Mouse (Mus musculus) B cell, adult 2 months (primary cell): Measurements from ENCODE around the gene Myh7b.

Experiments used
- DNase-seq, 2 experiments: peaks; one replicate each; pipeline ENCODE4 v3.0.0; 2022

Myh7b gene

DNA sequence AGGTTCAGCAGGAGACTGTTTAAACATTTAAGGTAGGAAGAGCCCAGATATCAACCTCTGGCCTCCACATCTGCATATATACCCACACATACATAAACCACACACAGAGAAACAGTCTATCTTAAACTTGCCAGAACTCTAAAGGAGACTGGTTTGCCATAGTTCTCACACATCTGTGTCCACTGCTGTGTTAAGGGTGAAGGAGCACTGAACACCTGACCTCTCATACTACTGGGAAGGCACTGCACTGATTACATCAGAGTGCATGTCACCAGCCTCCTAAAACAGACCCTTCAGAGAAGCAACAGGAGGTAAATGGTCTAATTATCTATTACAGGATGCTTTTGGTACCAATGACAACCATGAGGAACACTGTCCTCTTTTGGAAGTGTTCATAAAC is 25.9 kb downstream of the Myh7b start:
- no peak for DNase-seq

DNA sequence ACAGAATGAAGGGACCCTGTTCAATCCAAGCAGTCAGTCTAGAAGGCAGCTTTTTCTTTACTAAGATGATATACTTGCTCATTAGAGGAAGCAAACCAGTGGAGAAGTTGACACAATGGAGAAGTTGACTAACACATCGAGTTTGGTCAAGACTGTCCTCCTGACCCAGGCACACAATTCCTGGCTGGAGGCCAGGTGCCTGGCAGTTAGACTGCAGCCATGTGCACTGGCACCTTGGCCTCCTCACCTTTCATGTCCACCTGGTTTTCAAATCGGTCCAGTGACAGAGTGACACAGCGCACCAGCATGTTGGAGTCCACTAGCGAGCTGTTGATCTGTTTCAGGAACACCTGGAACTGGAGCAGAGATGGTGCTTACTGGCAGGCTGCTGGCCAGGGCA is 26.4 kb downstream of the Myh7b start:
- no peak for DNase-seq

DNA sequence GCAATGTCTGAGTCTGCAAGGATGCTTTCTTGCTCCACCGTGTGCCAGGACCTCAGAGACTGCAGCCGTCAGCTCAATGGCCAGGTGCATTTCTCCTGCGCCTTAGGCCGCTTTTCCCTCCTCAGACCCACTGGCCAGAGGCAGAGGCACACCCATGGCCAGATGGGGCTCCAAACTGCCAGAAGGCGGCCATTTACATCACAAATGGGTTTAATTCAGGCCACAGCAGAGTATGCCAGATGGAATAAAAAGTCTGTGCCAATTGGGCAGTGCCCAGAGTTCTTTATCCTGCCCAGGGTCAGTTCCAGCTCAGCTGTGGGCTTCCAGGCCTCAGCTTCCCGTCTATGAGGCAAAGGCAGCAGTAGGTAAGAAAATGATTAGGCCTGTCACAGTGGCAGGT is 29.6 kb downstream of the Myh7b start:
- DNase-seq = no peak

DNA sequence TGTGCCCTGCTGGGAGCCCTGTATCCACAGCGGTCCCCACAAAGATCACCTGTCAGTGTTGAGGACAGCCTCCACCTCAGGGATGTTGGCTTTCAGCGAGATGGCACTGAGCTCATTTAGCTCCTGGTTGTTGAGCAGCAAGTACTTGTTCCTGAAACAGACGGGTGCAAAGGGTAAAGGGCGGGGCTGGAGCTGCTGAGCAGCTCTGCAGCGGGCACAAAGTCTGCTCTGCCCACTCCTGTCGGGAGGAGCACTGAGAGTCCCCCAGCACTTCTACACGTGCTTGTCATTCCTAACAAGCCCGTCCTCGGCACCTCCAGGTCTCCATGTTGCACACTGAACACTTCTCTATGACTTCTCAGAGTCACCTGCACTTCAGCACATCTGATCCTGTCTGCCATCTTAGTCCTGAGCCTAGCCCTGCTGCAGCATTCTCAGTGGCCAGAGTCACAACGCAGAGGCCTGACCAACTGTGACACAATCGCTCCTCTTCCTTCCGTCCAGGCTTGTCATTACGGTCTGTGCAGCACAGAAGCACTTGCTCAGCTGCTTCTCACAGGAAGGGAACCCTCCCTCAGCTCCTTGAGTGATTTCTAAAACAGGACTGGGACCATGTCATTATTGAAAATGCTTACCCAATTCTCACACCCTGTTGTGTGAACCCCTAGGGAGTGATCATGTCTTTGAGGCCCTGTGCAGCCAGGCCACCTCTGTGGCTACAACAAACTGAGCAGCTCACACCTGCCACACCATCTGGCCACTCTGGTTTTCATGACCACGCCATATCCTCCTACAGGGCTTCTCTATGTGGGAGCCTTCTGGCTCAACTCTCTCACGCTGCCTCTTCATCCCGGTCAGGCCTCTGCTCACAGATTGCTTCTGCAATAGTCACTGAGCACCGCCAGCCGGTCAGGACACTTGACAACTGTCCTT is 30.8 kb downstream of the Myh7b start:
- DNase-seq = no peak

DNA sequence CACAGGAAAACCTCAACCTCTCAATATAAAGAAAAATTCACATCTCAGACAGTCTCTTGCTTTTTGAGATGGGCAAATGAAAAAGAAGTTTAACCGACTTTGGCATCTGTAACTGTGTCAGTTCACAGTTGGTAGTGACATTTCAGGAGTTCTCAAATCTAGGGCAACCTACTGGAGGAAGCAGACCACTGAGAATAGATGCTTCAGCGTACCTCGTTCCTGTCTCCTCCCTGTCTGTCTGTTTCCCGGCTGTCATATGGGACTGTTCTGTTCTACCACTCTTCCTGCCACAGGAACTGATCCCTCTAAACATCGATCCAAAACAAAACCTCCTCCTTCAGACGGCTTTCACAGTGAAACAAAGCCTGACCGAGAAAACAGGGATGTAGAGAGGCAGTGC is 34.7 kb downstream of the Myh7b start:
- no peak for DNase-seq

DNA sequence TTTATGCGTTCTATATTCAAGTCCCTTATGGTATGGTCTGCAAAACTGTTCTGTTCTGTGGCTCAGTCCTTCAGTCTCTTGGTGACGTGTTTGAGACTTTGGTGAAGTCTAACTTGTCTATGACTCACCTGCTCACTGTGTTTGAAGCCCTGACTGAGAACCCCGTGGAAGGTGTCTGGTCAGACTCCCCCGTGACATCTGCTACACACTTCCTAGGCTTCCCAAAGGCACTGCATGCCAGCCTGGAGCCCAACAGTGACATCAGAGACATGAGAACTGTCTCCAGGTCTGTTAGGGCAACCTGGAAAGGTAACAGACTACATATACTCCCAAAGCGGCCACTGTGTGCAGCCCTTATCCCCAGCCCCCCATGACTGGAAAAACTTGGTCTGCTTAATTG is 41.6 kb downstream of the Myh7b start:
- DNase-seq = no peak

DNA sequence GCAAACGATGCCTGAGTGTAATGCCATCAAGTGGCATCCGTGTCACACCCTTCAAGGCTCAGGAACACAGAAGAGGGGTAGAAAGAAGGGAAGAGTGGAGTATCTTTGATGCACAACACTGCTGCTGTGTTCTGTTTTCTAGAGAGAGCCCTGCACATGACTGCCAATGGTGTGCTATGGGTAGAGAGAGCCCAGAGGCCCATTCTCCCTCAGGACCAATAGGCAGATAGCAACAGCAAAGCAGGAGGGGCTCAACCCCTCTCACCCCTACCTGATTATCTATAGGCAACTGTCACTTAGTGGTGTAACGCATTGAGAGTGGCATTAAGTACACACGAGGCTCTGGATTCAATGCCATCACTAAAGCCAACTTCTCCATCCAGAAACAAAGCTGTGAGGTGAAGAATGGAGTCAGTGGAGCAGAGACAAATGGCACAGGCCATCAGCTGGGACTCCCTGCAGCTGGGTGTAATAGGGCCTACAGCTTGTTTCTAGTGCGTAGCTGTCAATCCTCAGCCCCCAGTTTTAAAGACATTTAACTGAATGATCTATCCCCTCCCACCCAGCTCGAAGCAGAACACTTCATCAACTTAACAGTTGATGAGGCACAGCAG is 44.9 kb downstream of the Myh7b start:
- DNase-seq = no peak

DNA sequence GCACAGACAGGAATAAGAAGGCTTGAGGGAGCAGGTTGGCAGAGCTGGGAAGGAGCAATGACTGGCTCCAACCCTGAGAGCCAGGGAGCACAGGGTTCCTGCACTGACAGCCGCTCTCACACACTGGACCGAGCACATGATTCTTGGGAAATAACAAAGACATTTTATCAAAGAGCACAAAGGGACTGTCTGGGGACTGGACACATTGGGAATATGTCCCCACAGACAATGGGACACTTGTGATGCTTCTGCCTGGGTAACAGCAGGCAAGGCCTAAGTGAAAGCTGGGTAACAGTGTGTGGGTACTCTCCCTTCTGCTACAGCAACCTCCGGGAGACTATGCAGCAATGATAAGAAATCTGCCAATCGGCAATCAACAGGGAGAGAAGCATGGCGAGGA is 51.4 kb downstream of the Myh7b start:
- DNase-seq = no peak

DNA sequence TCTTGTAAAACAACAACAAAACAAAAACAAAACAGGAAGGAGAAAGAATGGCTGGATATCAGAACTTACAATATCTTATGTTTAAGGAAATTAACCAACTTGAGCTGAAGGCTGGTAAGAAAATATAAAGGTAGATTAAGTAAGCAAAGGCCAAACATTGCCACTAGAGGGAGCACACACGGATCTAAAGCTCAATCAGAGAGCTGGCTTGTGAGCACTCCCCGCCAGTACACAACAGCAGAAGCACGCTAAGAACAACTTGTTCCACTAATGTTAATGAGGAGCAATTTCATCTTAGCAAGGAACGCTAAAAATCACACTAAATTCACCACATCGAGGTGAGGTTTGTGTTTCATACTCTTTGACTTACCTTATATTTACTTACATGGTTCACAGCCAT is 52.1 kb downstream of the Myh7b start:
- DNase-seq = peak; percentile 62 to 64

DNA sequence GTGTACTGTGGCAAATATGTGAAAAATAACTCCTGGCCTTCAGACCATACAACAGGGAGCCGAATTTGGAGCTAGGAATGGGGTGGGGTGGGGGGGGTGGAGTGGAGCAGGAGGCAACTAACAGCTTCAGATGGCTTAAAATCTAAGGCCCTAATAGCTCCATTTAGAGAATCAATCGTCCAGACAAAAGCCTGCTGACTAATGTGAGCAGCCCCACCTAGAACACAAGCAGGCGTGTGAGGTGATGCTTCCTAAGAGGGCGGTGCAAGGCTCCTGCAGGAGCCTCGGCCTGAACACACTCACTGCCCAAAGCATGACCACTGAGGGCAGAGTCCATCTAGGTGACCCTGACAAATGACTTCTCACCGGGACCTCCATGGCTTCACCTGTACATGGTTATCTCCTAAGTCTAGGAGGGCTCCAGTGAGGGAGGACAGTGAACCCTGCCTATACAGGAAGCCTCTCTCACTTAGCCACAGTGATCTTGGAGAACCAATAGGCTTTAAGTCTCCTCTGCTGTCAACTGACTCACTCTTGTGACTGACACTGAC is 53.0 kb downstream of the Myh7b start:
- DNase-seq = no peak

DNA sequence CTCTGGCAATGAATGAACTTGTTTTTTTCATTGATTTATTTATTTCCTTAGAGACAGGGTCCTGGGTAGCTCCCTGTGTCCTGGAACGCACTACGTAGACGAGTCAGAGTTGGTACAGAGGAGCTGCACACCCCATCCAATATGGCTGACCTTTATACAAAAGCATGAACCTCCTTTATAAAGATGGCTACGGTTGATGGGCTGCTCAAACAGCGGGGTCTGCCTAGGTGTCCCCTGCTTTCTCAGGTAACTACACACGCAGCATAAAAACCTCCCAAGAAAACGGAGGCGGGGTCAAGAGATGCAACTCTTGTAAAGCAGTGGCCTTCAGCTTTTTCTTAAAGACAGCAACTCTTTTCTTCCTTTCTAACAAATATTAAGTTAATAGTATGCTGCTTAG is 56.9 kb downstream of the Myh7b start:
- no peak for DNase-seq

DNA sequence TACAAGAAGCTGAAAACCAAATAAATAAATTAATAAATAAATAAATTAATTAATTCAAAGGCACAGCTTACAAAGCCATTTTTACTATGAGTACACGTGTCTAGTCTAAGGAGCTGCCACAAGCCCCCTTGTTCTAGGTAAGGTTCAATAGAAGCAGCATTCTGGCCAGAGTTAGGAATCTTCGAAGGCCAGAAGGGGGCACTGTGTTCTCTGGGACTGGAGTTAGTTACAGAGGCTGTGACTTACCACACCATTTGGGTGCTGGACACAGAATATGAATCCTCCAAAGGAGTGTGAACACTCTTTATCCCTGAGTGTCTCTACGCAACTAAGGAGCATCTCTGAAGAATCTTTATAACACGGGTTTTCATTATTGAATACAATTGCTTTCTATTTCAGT is 57.4 kb downstream of the Myh7b start:
- DNase-seq = peak; percentile 59 to 64

DNA sequence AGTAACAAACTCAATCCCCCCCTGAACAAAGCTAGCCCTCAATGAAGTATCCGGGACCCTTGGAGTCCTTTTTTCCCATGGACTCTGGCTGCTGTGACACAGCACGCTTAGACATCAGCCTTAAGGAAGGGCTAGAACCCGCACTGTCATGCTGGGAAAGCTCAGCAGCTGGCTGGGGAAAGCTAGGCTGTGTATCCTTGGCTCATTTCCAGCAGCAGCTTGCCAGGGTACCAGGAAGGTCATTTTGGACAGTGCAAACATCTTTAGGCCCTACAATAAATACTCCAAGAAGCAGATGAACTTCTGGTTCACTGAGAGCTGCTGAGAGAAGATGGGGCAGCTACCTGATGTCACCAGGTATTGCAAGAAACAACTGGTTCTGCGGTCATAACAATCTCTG is 60.2 kb downstream of the Myh7b start:
- no peak for DNase-seq

DNA sequence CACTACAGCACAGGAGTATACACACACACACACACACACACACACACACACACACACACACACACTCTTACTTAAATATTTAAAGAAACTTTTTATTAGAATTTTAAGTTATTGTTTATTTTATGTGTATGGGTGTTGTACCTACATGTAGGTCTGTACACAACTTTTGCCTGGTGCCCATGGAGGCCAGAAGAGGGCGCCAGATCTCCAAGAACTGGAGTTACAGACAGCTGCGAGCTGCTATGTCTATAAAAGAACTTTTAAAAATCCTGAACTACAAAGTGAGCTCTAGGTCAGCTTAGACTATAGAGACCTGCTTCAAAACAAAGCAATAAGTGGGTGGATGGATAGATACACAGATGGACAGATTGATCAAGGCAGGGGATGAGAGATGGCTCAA is 62.5 kb downstream of the Myh7b start:
- peak; percentile 78 to 81 for DNase-seq

DNA sequence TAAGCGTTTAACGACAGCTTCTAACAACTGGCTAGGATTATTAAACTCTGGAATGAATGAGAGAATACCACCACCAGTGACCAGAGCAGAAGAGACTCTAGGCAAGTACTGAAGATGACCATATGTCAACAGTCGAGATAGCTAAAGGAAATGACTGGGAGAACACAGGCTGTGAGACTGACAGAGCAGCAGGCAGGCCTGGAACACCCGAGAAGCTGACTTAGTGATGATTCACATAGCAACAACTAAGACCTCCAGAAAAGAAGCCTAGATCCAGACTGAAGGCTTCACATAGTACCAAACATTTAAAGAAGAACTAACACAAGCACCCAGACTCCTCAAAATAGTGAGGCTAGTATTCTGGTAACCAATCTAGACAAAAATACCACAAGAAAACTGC is 64.1 kb downstream of the Myh7b start:
- DNase-seq = no peak

DNA sequence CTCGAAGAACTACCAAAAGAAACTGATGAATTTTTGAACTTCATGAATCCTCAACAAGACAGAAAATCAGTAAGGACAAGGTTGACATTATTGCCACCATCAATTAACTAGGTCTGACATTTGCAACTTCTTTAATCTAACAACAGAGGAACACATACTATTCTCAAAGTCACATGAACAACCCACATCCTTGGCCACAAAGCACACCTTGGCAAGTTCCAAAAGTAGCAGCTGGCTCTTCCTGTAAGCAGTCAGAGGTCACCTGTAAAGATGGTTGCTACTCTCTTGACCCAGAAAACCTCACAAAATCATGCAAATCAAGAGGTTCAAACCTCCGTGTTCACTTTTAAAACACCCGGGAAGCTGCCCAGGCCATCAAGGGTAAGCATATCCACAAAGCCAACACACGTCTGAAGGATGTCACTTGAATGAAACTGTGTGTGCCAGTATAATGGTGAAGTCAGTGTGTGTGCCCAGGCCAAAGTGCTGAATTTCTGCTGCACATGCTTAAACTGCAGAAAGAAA is 68.6 kb downstream of the Myh7b start:
- no peak for DNase-seq

DNA sequence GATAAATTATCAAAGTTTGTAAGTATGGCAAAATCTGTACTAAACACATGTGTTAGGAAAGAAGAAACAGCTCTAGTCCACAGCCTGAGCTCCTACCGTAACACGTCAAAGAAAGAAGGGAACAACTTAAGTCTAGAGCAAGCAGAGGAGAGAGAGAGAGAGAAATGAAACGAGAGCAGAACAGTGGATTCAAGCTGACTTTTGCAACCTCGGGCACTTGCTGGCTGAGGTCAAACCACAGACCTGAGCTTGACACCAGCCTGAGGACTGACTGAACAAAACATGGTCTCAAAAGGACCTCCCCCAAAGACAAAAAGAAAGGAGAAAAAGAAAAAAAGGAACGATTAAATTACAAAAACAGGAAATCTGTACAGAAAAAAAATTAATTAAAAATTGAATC is 69.6 kb downstream of the Myh7b start:
- DNase-seq = no peak

DNA sequence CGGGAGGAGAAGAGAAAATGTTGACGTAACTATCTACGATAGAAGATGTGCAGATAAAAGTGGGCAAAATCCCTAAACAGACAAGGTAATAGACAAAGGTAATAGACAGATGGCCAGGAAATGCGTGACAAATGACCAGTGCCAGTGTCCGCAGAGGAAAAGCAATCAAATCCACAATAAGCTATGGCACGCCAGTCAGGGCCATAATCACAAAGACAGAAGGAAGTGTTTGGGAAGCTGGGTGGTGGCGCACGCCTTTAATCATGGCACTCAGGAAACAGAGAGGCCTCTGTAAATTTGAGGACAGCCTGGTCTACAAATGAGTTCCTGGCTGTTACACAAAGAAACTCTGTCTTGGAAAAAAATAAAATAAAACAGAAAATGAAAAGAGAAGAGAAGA is 70.2 kb downstream of the Myh7b start:
- DNase-seq = no peak

DNA sequence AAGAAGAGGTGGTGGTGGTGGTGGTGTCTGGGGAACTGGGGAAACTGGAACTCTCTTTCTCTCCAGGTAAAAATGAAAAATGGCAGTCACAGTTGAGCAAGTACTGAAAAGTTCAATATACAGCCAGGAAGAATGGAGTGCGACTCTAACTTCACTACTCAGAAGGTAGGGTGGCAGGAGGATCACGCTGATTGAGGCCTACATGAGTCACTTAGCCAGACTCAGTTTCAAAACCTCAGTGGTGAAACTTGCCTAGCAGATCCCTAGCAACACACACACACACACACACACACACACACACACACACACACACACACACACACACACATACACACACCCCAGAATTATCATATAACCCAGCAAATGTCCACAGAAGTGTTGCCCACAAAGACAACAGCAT is 70.9 kb downstream of the Myh7b start:
- DNase-seq = no peak

DNA sequence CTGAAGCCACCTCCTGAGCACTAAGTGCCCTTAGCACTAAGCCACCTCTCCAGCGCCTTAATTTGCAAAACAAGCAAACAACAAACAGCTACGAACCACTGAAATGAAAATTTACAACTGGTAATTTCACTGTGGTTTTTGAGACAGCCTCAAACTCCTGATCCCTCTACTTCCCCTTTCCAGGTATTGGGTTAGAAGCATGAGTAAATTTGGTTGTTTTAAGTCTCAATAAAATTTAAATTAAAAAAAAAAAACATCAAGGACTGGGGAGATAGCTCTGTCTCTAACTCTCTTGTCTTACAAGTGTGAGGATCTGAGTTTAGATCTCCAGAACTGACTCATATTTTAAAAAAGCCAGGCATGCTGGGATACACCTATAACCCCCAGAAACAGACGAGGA is 72.1 kb downstream of the Myh7b start:
- no peak for DNase-seq

DNA sequence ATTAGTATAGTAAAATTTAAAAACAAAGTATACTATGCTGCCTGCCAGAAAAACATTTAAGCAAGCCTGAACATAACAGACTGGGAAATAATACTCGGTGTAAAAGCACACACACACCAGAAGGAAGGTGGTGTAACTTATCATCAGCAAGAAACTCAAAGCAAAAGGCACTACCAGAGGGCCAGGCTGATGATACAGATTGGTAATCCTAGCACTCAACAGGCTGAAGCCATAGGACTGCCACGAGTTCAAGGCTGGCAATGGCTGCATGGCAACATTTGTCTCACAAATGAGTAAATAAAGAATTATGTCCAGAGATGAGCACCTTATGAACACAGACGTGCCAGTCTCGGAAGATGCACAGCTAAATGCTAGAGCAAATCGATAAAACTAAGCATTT is 72.8 kb downstream of the Myh7b start:
- DNase-seq = no peak
